Mouse (Mus musculus): ENCODE results near the gene Serinc2.
"Not testable (repeated sequence)": the region's sequence is repeated elsewhere in the genome, so short reads cannot be mapped to it uniquely, and the experiment has no call there.

- TF ChIP-seq CTCF, POLR2A (IDR thresholded peaks at IDR 0.05; ENCODE audit: extremely low read depth, insufficient read depth, low read length): not testable (repeated sequence)
Measured at GRCm38 (mm10) chr4:130243621-130244020, 35.4 kb downstream of the Serinc2 start.
